Mouse (Mus musculus): ENCODE results near the gene Chst2. TPM values are rescaled to one million over a fixed set of nuclear protein-coding genes. Genes with fewer than 3 reads are reported as not detected.

Gene Chst2
- polyA plus RNA-seq, 1 experiment from 2014 or later, result 22.6 TPM

DNA sequence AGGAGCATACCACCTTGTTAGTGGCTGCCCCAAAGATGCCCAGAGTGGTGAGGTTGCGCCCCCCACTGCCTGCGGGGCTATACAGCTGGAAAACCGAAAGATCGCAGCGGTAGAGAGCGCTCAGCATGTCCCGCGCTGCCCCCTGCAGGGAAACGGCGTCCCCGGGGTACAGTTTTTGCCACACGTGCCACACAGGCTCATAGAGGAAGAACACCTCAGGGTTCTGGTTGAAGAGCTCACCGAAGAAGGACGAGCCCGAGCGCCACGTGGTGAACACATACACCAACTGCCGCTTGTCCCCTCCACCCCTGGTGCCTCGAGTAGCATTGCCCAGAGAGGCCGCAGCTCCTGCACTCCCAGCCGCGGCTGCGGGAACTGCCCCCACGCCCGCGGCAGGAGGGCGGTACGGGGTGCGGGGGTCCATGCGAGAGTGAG is 994 bp downstream of the Chst2 start:
- Histone ChIP-seq H3K9ac (peak overlapping the region; percentile 83), H3K27ac (peak overlapping the region; percentile 87), H3K4me3 (peak overlapping the region; percentile 61), H3K27me3 (replicated peaks) (no peaks in the 10 kb centered on the region), H3K9me3 (no peaks in the 10 kb centered on the region), H3K4me1 (peaks cover 36% of the 10 kb centered on the region), H3K36me3 (replicated peaks) (no peaks in the 10 kb centered on the region), H3K4me2 (peak overlapping the region; percentile 92)
- peak; percentile 52 for ATAC-seq (replicated peaks)
- under 1% methylated on average over 30 of the region's 30 CpGs for WGBS

GRCm38 (mm10) chr9:95404811-95405465 is 1.6 kb downstream of the Chst2 start:
- Histone ChIP-seq H3K4me3 (peak overlapping the region; percentile 61), H3K9ac (peak overlapping the region; percentile 83; the same call in 1 of the 2 replicates), H3K4me2 (peak overlapping the region; percentile 92), H3K4me1 (peaks cover 36% of the 10 kb centered on the region), H3K9me3 (no peaks in the 10 kb centered on the region), H3K27ac (peak overlapping the region; percentile 87; the same call in 1 of the 2 replicates), H3K27me3 (replicated peaks) (no peaks in the 10 kb centered on the region), H3K36me3 (replicated peaks) (no peaks in the 10 kb centered on the region)
- 80% methylated on average over 38 of the region's 38 CpGs for WGBS
- ATAC-seq (replicated peaks), result no peak

- peaks cover 28% of the 10 kb centered on the region for H3K4me1 ChIP-seq
- no peak overlapping the region for H3K27ac ChIP-seq
- no peaks in the 10 kb centered on the region for H3K27me3 ChIP-seq (replicated peaks)
- no peaks in the 10 kb centered on the region for H3K36me3 ChIP-seq (replicated peaks)
- no peak overlapping the region for H3K4me2 ChIP-seq
- no peak overlapping the region for H3K9ac ChIP-seq
- WGBS, result 54% methylated on average over 5 of the region's 5 CpGs
- H3K4me3 ChIP-seq, result no peak overlapping the region
- no peaks in the 10 kb centered on the region for H3K9me3 ChIP-seq
- ATAC-seq (replicated peaks), result no peak
These were observed 4.8 kb downstream of the Chst2 start for GRCm38 (mm10) chr9:95401686-95402085.

GRCm38 (mm10) chr9:95392011-95392410 is 14.5 kb downstream of the Chst2 start:
- Histone ChIP-seq H3K4me1 (no peaks in the 10 kb centered on the region), H3K9ac (no peak overlapping the region), H3K27ac (no peak overlapping the region), H3K27me3 (replicated peaks) (0 out of 2 replicates have a peak, but pooled peaks cover 5% of the 10 kb centered on the region), H3K4me2 (no peak overlapping the region), H3K36me3 (replicated peaks) (no peaks in the 10 kb centered on the region), H3K4me3 (no peak overlapping the region), H3K9me3 (no peaks in the 10 kb centered on the region)
- ATAC-seq (replicated peaks), result no peak
- WGBS, result 50% methylated on average over 1 of the region's 1 CpGs

- no peak overlapping the region for H3K4me3 ChIP-seq
- 0 out of 2 replicates have a peak, but pooled peaks cover 5% of the 10 kb centered on the region for H3K27me3 ChIP-seq (replicated peaks)
- H3K9ac ChIP-seq, result no peak overlapping the region
- WGBS, result over 99% methylated on average over 3 of the region's 3 CpGs
- H3K36me3 ChIP-seq (replicated peaks), result no peaks in the 10 kb centered on the region
- ATAC-seq (replicated peaks), result no peak
- H3K27ac ChIP-seq, result no peak overlapping the region
- no peaks in the 10 kb centered on the region for H3K9me3 ChIP-seq
- no peaks in the 10 kb centered on the region for H3K4me1 ChIP-seq
- no peak overlapping the region for H3K4me2 ChIP-seq
These were observed 16.6 kb downstream of the Chst2 start for GRCm38 (mm10) chr9:95389956-95390355.

DNA sequence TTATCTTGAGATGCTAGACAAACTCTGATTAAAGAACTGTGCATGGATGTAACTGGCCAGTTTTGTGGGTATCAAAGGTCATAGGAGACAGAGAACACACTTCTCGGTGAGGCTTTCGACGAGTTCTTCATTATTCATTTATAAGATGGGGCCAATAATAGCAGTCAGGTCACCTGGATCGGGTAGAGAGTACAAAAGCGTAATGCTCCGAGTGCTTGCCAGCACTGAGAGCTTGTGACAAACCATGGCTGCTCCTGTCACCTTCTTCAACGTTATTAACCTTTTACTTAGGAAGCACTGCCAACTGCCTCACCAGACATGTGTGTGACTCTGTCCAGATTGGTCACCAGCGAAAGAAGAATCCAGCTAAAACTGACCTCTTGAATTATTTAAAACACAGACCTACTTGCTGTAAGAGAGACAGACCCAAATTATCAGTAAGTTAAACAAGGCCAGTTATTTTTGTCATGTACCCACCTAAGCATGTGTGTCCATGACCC is 18.6 kb downstream of the Chst2 start:
- Histone ChIP-seq H3K27ac (no peak overlapping the region), H3K4me1 (no peaks in the 10 kb centered on the region), H3K27me3 (replicated peaks) (0 out of 2 replicates have a peak, but pooled peaks cover 5% of the 10 kb centered on the region), H3K9ac (no peak overlapping the region), H3K36me3 (replicated peaks) (no peaks in the 10 kb centered on the region), H3K4me3 (no peak overlapping the region), H3K4me2 (no peak overlapping the region), H3K9me3 (no peaks in the 10 kb centered on the region)
- 78% methylated on average over 8 of the region's 8 CpGs for WGBS
- no peak for ATAC-seq (replicated peaks)

- Histone ChIP-seq H3K4me3 (no peak overlapping the region), H3K4me1 (no peaks in the 10 kb centered on the region), H3K36me3 (replicated peaks) (no peaks in the 10 kb centered on the region), H3K9ac (no peak overlapping the region), H3K9me3 (no peaks in the 10 kb centered on the region), H3K27me3 (replicated peaks) (no peaks in the 10 kb centered on the region), H3K27ac (no peak overlapping the region), H3K4me2 (no peak overlapping the region)
- 59% methylated on average over 1 of the region's 1 CpGs for WGBS
- no peak for ATAC-seq (replicated peaks)
These were observed 30.6 kb downstream of the Chst2 start for GRCm38 (mm10) chr9:95375966-95376365.

GRCm38 (mm10) chr9:95375336-95375735 is 31.2 kb downstream of the Chst2 start:
- H3K9me3 ChIP-seq, result no peaks in the 10 kb centered on the region
- no peak overlapping the region for H3K27ac ChIP-seq
- 90% methylated on average over 8 of the region's 8 CpGs for WGBS
- H3K4me1 ChIP-seq, result no peaks in the 10 kb centered on the region
- ATAC-seq (replicated peaks), result no peak
- H3K4me3 ChIP-seq, result no peak overlapping the region
- no peaks in the 10 kb centered on the region for H3K27me3 ChIP-seq (replicated peaks)
- H3K36me3 ChIP-seq (replicated peaks), result no peaks in the 10 kb centered on the region
- no peak overlapping the region for H3K9ac ChIP-seq
- no peak overlapping the region for H3K4me2 ChIP-seq

DNA sequence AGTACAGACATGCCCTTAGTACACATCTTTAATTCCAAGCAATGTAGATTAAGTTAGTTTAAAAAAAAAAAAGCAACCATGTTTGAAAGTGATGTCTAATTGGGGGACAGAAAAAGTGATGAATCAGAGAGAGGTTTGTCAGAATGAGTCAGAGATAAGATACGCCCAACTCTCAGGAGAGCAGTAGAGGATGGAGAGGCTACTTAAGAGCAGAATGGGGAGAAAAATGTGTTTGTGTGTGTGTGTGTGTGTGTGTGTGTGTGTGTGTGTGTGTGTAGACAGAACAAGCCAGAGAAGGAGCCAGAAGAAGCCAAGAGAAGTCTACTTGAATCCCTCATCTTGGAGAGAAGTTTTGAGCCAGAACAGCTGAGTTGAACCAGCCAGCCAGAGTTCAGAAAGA is 32.8 kb downstream of the Chst2 start:
- H3K27ac ChIP-seq, result no peak overlapping the region
- H3K36me3 ChIP-seq (replicated peaks), result no peaks in the 10 kb centered on the region
- no peak overlapping the region for H3K9ac ChIP-seq
- no peaks in the 10 kb centered on the region for H3K27me3 ChIP-seq (replicated peaks)
- H3K4me1 ChIP-seq, result no peaks in the 10 kb centered on the region
- no peak overlapping the region for H3K4me3 ChIP-seq
- 0 out of 2 replicates have a peak, but pooled peaks cover 3% of the 10 kb centered on the region for H3K9me3 ChIP-seq
- no peak overlapping the region for H3K4me2 ChIP-seq
- WGBS, result 100% methylated on average over 1 of the region's 1 CpGs
- no peak for ATAC-seq (replicated peaks)

DNA sequence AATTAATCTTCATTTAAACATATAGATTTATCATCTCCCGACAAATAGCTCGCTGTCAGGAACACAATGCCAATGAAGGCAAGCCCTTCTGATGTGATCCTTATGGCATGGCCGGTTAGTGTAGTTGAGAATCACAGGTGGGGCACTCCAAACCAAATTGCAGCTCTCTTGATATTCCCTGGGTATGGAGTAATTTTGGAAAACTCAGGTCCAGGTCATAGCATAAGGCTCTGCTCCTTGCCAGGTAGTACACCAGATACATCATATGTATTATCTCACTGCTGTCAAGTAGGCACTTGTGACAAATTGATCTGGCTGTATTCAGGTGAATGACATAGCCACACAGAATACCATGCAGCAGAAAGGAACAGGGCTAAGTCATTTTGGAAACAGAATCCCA is 40.6 kb downstream of the Chst2 start:
- H3K9me3 ChIP-seq, result 0 out of 2 replicates have a peak, but pooled peaks cover 3% of the 10 kb centered on the region
- H3K4me1 ChIP-seq, result no peaks in the 10 kb centered on the region
- no peak overlapping the region for H3K27ac ChIP-seq
- no peak overlapping the region for H3K9ac ChIP-seq
- no peak overlapping the region for H3K4me3 ChIP-seq
- H3K27me3 ChIP-seq (replicated peaks), result no peaks in the 10 kb centered on the region
- 96% methylated on average over 3 of the region's 3 CpGs for WGBS
- no peaks in the 10 kb centered on the region for H3K36me3 ChIP-seq (replicated peaks)
- H3K4me2 ChIP-seq, result no peak overlapping the region
- ATAC-seq (replicated peaks), result no peak

DNA sequence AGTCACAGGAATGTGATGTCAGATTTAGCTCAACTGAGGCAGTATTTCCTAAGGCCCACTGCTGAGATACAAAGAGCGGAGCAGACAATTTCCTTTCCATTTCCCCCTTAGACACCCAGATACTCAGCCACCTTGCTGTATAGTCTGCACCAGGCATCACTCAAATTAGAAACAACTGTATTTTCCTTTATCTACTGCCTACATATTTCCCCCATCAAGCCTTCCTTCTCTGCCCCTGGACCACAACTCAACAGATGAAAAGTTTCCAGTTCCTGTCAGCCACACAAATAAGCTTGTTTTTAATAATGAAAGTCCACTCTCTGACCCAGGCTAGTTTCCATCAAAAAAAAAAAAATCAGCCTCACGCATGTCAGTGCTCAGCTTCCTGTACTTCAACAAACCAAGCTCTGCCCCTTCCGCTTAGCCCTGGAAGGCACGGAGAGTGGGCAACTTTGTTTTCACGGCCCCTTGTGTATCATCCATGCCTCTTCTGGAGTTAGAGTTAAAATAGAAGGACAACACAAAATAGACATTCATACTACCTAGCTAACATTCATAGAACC is 52.6 kb downstream of the Chst2 start:
- Histone ChIP-seq H3K27ac (no peak overlapping the region), H3K9me3 (no peaks in the 10 kb centered on the region), H3K4me2 (no peak overlapping the region), H3K4me3 (no peak overlapping the region), H3K9ac (no peak overlapping the region), H3K4me1 (no peaks in the 10 kb centered on the region), H3K36me3 (replicated peaks) (no peaks in the 10 kb centered on the region), H3K27me3 (replicated peaks) (no peaks in the 10 kb centered on the region)
- no peak for ATAC-seq (replicated peaks)
- 87% methylated on average over 5 of the region's 5 CpGs for WGBS

- Histone ChIP-seq H3K27ac (no peak overlapping the region), H3K4me2 (no peak overlapping the region), H3K9ac (no peak overlapping the region), H3K9me3 (no peaks in the 10 kb centered on the region), H3K27me3 (replicated peaks) (no peaks in the 10 kb centered on the region), H3K4me1 (no peaks in the 10 kb centered on the region), H3K36me3 (replicated peaks) (no peaks in the 10 kb centered on the region), H3K4me3 (no peak overlapping the region)
- ATAC-seq (replicated peaks), result no peak
- WGBS, result 45% methylated on average over 2 of the region's 2 CpGs
These were observed 54.6 kb downstream of the Chst2 start for GRCm38 (mm10) chr9:95351968-95352367.

- ATAC-seq (replicated peaks), result no peak
- no peaks in the 10 kb centered on the region for H3K9me3 ChIP-seq
- WGBS, result 77% methylated on average over 4 of the region's 4 CpGs
These were observed 56.0 kb downstream of the Chst2 start for GRCm38 (mm10) chr9:95350550-95350949.

More at GRCm38 (mm10) chr9:95350550-95350949, 56.0 kb downstream of the Chst2 start:
- Histone ChIP-seq H3K4me3 (no peak overlapping the region), H3K4me1 (no peaks in the 10 kb centered on the region), H3K27ac (no peak overlapping the region), H3K9ac (no peak overlapping the region), H3K4me2 (no peak overlapping the region), H3K27me3 (replicated peaks) (no peaks in the 10 kb centered on the region), H3K36me3 (replicated peaks) (no peaks in the 10 kb centered on the region)

All from midbrain, embryonic 15.5 days (tissue).